Mouse (Mus musculus): ENCODE results near the gene Clptm1l.

DNA sequence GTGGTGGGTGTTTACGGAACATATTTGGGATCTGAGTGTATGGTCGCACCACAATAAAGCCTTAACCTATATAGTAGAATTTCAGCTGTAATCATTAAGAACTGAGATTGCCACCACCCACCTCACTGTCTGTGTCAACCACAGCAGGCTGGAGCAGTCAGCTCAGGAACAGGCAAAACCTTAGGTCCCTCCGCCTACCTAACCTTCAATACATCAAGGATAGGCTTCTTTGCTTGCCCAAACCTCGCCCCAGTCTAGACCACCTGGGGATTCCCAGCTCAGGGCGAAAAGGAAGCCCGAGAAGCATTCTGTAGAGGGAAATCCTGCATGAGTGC lies 22.6 kb downstream of the Clptm1l start:
- TF ChIP-seq ZNF384 (IDR thresholded peaks at IDR 0.05; ENCODE audit: low read depth, low read length): no peak
- no peak for TF ChIP-seq ZC3H11A (IDR thresholded peaks at IDR 0.05; ENCODE audit: borderline replicate concordance, low read depth, low read length)
- no peak for TF ChIP-seq MAFK (IDR thresholded peaks at IDR 0.05; ENCODE audit: insufficient read depth, low read depth, low read length)
